Mouse (Mus musculus) lung, adult 2 months (tissue): ENCODE results near the gene Arap1. TPM values are rescaled to one million over a fixed set of nuclear protein-coding genes. Genes with fewer than 3 reads are reported as not detected.

ENCODE experiments used
- DNase-seq: peaks from one replicate; pipeline ENCODE4 v3.0.0; 2022
- H3K4me1 ChIP-seq: fragments of 200-500 bp; 2 replicates; pipeline ENCODE4 v1.6.1; 2011; ENCODE audit warnings: low read length; ENCODE audit not compliant: control insufficient read depth, insufficient read depth
- H3K4me3 ChIP-seq: fragments of 200-500 bp; replicated peaks from 2 replicates; pipeline ENCODE3; 2011; ENCODE audit warnings: low read depth, mild to moderate bottlenecking, control low read depth, low read length; ENCODE audit errors: extremely low read depth
- CTCF ChIP-seq: fragments of 200-500 bp; IDR thresholded peaks from 2 replicates; pipeline ENCODE4 v1.5.1; 2011; ENCODE audit warnings: mild to moderate bottlenecking, low read length, control low read depth; ENCODE audit not compliant: insufficient read depth
- POLR2A ChIP-seq: fragments of 200-500 bp; IDR thresholded peaks from 2 replicates; pipeline ENCODE4 v1.6.1; 2011; ENCODE audit warnings: low read depth, mild to moderate bottlenecking, control low read depth, low read length, borderline replicate concordance; ENCODE audit errors: extremely low read depth
- WGBS: fragments of 180-500 bp; shearing (Covaris S2); methylation state at CpG from one replicate; pipeline ENCODE4 v1.1.7; 2018; 5-methylcytosine and 5-hydroxymethylcytosine counted together
- polyA plus RNA-seq: library from polyadenylated mRNA; depleted of rRNA; stranded (reverse); fragments of >200 nt; gene quantifications from 2 replicates; pipeline ENCODE4 v1.2.3, GENCODE M21; 2012

Arap1 gene
- polyA plus RNA-seq, 1 experiment = 188 TPM

GRCm38 (mm10) chr7:101374155-101374554 lies 26.3 kb downstream of the Arap1 start:
- Histone ChIP-seq H3K4me3 (no peak overlapping the region), H3K4me1 (peaks cover 5% of the 10 kb centered on the region; the same call in 1 of the 2 replicates)
- DNase-seq = no peak
- no peak for TF ChIP-seq POLR2A
- peak; percentile 21; the same call in 1 of the 2 replicates for TF ChIP-seq CTCF

GRCm38 (mm10) chr7:101376701-101377340 lies 29.0 kb downstream of the Arap1 start:
- WGBS = 83% methylated on average over 10 of the region's 10 CpGs
- no peak for DNase-seq
- TF ChIP-seq CTCF (no peak), POLR2A (no peak)
- H3K4me1 ChIP-seq = peaks cover 9% of the 10 kb centered on the region
- no peak overlapping the region for H3K4me3 ChIP-seq

- WGBS = 6% methylated on average over 7 of the region's 7 CpGs
These were observed 29.9 kb downstream of the Arap1 start for GRCm38 (mm10) chr7:101377741-101378262.

GRCm38 (mm10) chr7:101378285-101378684 lies 30.4 kb downstream of the Arap1 start:
- H3K4me1 ChIP-seq = peaks cover 13% of the 10 kb centered on the region
- H3K4me3 ChIP-seq = peak overlapping the region; percentile 31
- TF ChIP-seq CTCF = no peak
- TF ChIP-seq POLR2A = no peak
- 27% methylated on average over 3 of the region's 3 CpGs for WGBS
- DNase-seq = peak; percentile 43

More at GRCm38 (mm10) chr7:101377741-101378262, 29.9 kb downstream of the Arap1 start:
- peaks cover 13% of the 10 kb centered on the region for H3K4me1 ChIP-seq
- no peak for TF ChIP-seq CTCF
- peak; percentile 76; the same call in 1 of the 2 replicates for TF ChIP-seq POLR2A
- peak overlapping the region; percentile 65 for H3K4me3 ChIP-seq
- peak; percentile 84 for DNase-seq

DNA sequence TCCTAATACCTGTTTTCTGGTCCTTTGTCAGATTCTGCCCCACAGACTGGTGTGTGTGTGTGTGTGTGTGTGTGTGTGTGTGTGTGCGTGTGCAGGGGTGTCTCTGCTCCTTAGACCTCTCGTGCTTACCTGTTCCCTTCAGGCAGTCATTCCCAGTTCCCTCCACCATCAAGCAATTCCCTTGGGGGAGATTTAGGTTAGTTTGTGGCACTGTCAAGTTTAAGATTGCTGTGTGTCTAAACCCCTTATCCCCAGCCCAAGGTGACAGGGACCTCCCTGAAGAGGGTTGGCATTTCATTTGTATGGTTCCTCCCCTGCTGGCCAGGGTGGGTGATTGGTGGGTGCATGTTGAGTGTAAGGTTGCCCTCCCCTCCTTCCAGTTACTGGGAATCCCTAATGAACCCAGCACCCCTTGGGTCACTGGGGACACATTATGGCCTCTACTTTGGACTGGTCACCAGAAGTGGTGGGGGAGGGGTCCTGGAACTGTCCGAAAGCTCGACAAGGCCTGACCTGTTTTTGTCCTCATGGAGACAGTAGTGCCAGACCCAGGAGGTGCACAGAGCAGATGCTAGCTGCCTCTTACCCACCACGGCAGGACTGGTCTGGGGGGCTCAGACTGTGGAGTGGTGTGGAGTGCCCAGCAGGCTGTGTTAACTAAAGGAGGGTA lies 31.1 kb downstream of the Arap1 start:
- 41% methylated on average over 5 of the region's 5 CpGs for WGBS

DNA sequence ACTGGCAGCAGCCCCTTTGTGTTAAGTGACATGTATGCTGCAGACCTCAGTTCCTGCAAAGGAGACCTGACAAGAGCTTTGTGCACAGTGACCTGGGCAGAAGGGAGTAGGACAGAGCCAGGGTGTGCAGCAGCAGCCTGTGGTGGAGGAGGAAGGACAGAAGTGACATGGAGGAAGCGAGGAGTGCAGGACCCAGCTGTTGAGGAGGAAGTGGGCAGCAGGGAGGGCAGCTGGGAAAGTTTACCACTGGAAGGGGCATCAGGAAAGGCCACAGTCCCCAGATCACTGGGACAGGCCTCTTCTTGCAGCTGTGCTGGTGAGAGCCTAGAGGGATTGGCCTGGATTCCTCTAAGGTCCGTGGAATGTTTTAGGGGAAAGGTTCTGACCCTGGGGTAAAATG lies 31.9 kb downstream of the Arap1 start:
- H3K4me3 ChIP-seq = no peak overlapping the region

More for the DNA sequence above, 31.1 kb downstream of the Arap1 start:
- peaks cover 13% of the 10 kb centered on the region for H3K4me1 ChIP-seq
- no peak for DNase-seq
- H3K4me3 ChIP-seq = peak overlapping the region; percentile 27
- TF ChIP-seq CTCF = no peak

GRCm38 (mm10) chr7:101381512-101381911 lies 33.6 kb downstream of the Arap1 start:
- no peak overlapping the region for H3K4me3 ChIP-seq
- 70% methylated on average over 6 of the region's 6 CpGs for WGBS
- H3K4me1 ChIP-seq = peaks cover 27% of the 10 kb centered on the region
- no peak for DNase-seq
- TF ChIP-seq CTCF = no peak
- no peak for TF ChIP-seq POLR2A

More for the DNA sequence above, 31.9 kb downstream of the Arap1 start:
- TF ChIP-seq CTCF (no peak), POLR2A (no peak)
- no peak for DNase-seq
- 53% methylated on average over 2 of the region's 2 CpGs for WGBS
- H3K4me1 ChIP-seq = peaks cover 17% of the 10 kb centered on the region

GRCm38 (mm10) chr7:101382378-101382777 lies 34.5 kb downstream of the Arap1 start:
- DNase-seq = no peak
- TF ChIP-seq CTCF (no peak), POLR2A (no peak)
- H3K4me3 ChIP-seq = no peak overlapping the region
- WGBS = 49% methylated on average over 8 of the region's 8 CpGs
- H3K4me1 ChIP-seq = peaks cover 26% of the 10 kb centered on the region

GRCm38 (mm10) chr7:101383756-101384155 lies 35.9 kb downstream of the Arap1 start:
- no peak overlapping the region for H3K4me3 ChIP-seq
- WGBS = 43% methylated on average over 3 of the region's 3 CpGs
- no peak for TF ChIP-seq POLR2A
- peaks cover 25% of the 10 kb centered on the region for H3K4me1 ChIP-seq
- DNase-seq = no peak

GRCm38 (mm10) chr7:101384931-101385330 lies 37.1 kb downstream of the Arap1 start:
- TF ChIP-seq POLR2A = no peak
- TF ChIP-seq CTCF = no peak
- DNase-seq = no peak
- 32% methylated on average over 10 of the region's 10 CpGs for WGBS
- H3K4me3 ChIP-seq = peak overlapping the region; percentile 2
- peaks cover 19% of the 10 kb centered on the region for H3K4me1 ChIP-seq
